Comparison of ENCODE assay signal across 9 mouse cellular contexts in genomic region chr11:3628999-3629491, GRCm38 (mm10). TPM values are rescaled to one million over a fixed set of nuclear protein-coding genes. Genes with fewer than 3 reads are reported as not detected.
DNase-seq lines count a peak whose midpoint lies in the region; ATAC-seq lines count a peak whose summit lies in the region.
"Had no signal": no experiment of that assay in that cellular context is flagged by ENCODE, and none has a peak within 500 bp of the region (broad histone marks: within the 10 kb centered on the region; RNA-seq: fewer than 3 reads in every experiment).

No protein-coding gene starts in this region.

- H3K4me3 ChIP-seq in hindbrain, embryonic 11.5 days (ENCODE audit: low read depth, low read length): peak overlapping the region; percentile 39
- H3K4me3 ChIP-seq in liver, embryonic 11.5 days (ENCODE audit: low read depth, low read length): peak overlapping the region; percentile 42
- H3K4me3 ChIP-seq: myocyte had no signal

- peak; percentile 40; the same call in 1 of the 2 replicates for ATAC-seq in hindbrain, embryonic 11.5 days (ENCODE audit: low FRiP score)
- ATAC-seq in liver, embryonic 11.5 days (replicated peaks; ENCODE audit: low FRiP score): no peak

- peaks cover 9% of the 10 kb centered on the region for H3K27me3 ChIP-seq in hindbrain, embryonic 11.5 days (ENCODE audit: control insufficient read depth, insufficient read depth, low read length)
- H3K27me3 ChIP-seq in liver, embryonic 11.5 days (replicated peaks; ENCODE audit: control insufficient read depth, insufficient read depth, low read length): peaks cover 16% of the 10 kb centered on the region

- H3K9me3 ChIP-seq in hindbrain, embryonic 11.5 days (ENCODE audit: control insufficient read depth, low read length): no peaks in the 10 kb centered on the region
- no peaks in the 10 kb centered on the region for H3K9me3 ChIP-seq in liver, embryonic 11.5 days (ENCODE audit: control insufficient read depth, low read length)

- H3K4me1 ChIP-seq in hindbrain, embryonic 11.5 days (replicated peaks; ENCODE audit: control insufficient read depth, insufficient read depth, low read length): no peaks in the 10 kb centered on the region
- H3K4me1 ChIP-seq in liver, embryonic 11.5 days (replicated peaks; ENCODE audit: control insufficient read depth, insufficient read depth, low read length): 0 out of 2 replicates have a peak, but pooled peaks cover 3% of the 10 kb centered on the region

- peak overlapping the region; percentile 64 for H3K4me2 ChIP-seq in hindbrain, embryonic 11.5 days (replicated peaks; ENCODE audit: low read depth, low read length)
- peak overlapping the region; percentile 73 for H3K4me2 ChIP-seq in liver, embryonic 11.5 days

- 1% methylated on average over 32 of the region's 32 CpGs for WGBS in hindbrain, embryonic 11.5 days
- WGBS in liver, embryonic 11.5 days: 3% methylated on average over 32 of the region's 32 CpGs

- no peaks in the 10 kb centered on the region for H3K36me3 ChIP-seq in hindbrain, embryonic 11.5 days (ENCODE audit: control insufficient read depth, insufficient read depth, low read length)
- no peaks in the 10 kb centered on the region for H3K36me3 ChIP-seq in liver, embryonic 11.5 days (ENCODE audit: control insufficient read depth, insufficient read depth, low read length)

- H3K9ac ChIP-seq in hindbrain, embryonic 11.5 days (ENCODE audit: low read depth, low read length): peak overlapping the region; percentile 36; the same call in 1 of the 2 replicates
- 0 out of 2 replicates have a peak overlapping the region, but pooled peaks have one; percentile 0 for H3K9ac ChIP-seq in liver, embryonic 11.5 days (ENCODE audit: low read depth, low read length)

- no peak overlapping the region for H3K27ac ChIP-seq in hindbrain, embryonic 11.5 days (ENCODE audit: low read depth, low read length)
- H3K27ac ChIP-seq in liver, embryonic 11.5 days (ENCODE audit: low read depth, low read length): no peak overlapping the region

- peak; percentile 13 to 24 for DNase-seq in cerebellum, postnatal 25 days
- no peak for DNase-seq in cerebellum, adult 11 months
- peak; percentile 23 to 30 for DNase-seq in right cerebral cortex, postnatal 10 days (ENCODE audit: low spot score in 2 of 2)
- DNase-seq in right cerebral cortex, adult 18-20 months: no peak
- DNase-seq in hindbrain, embryonic 11.5 days (ENCODE audit: low spot score): peak; percentile 48
- DNase-seq in liver, embryonic 11.5 days (ENCODE audit: low spot score): peak; percentile 35
- DNase-seq in ovary, postnatal 36 days (ENCODE audit: low spot score): peak; percentile 25
- no peak for DNase-seq in urinary bladder, postnatal 25 days (ENCODE audit: low spot score)

RNA-seq across cellular contexts. Expression of gene Morc2a, which starts 19.9 kb away (rescaled TPM):
- polyA plus RNA-seq in hindbrain, embryonic 11.5 days (2014; fragmentation: Nextera tagmentation; extraction: Ambion mirVana): 31.3 and 32.1 TPM in 2 replicates
- polyA plus RNA-seq in liver, embryonic 11.5 days (2014; fragmentation: Nextera tagmentation; extraction: Ambion mirVana): 19.3 and 19.8 TPM in 2 replicates

Comparison
In these comparisons a context has a peak if more than half of its experiments do, and no peak if none do; other contexts are left out.
1. DNase-seq: peak in cerebellum, postnatal 25 days (2 of 2), right cerebral cortex, postnatal 10 days (2 of 2), hindbrain, embryonic 11.5 days (single experiment), liver, embryonic 11.5 days (single experiment) and ovary, postnatal 36 days (single experiment); none in cerebellum, adult 11 months (single experiment), right cerebral cortex, adult 18-20 months (single experiment) and urinary bladder, postnatal 25 days (single experiment).